Mouse (Mus musculus) CD4-positive, CD25-positive, alpha-beta regulatory T cell (primary cell): ENCODE data around the gene Prickle1. TPM values are rescaled to one million over a fixed set of nuclear protein-coding genes. Genes with fewer than 3 reads are reported as not detected.

Experiments
- polyA plus RNA-seq: library from polyadenylated mRNA; unstranded; fragments of 100-300 nt; shearing (Covaris generic); gene quantifications from one replicate; pipeline ENCODE4 v1.2.1, GENCODE M21; 2017

Prickle1 gene
- 9.9 TPM for polyA plus RNA-seq

GRCm38 (mm10) chr15:93595746-93596145 lies at the start of gene Prickle1:
TSS of gene Prickle1 (minus strand) at chr15:93595891.

Other genes starting within 250 kb of the Prickle1 start
- 102 TPM for gene Zcrb1, start 197.6 kb downstream of the Prickle1 start, polyA plus RNA-seq
- 41.1 TPM for gene Pphln1, start 197.5 kb downstream of the Prickle1 start, polyA plus RNA-seq